Mouse (Mus musculus) liver, embryonic 14.5 days (tissue): ENCODE data around the gene Areg.

Experiments
- CTCF ChIP-seq: IDR thresholded peaks from 2 replicates; pipeline ENCODE4 v1.5.1; 2016; ENCODE audit warnings: antibody characterized with exemption, low read depth, control low read depth
- EP300 ChIP-seq: IDR thresholded peaks from 2 replicates; pipeline ENCODE4 v1.6.1; 2016; ENCODE audit warnings: antibody characterized with exemption, low read depth

DNA sequence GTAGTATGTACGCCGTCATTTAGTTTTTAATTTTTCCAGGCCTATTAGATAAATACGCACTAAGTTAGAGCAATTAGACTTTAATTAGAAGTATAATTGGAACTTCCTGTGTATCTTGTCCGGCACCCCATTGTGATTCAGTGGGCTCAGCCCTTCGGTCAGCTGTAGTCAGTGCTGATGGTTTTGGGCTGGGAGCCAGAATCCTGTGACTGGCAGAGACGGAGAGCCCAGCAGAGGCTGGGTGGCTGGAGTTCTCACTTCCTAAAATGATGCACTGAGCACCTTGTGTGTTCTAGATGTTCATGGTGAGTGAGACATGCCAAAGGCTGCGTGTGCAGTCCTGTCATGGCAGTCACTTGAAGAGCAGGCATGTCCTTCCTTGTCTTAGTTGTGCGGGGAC lies 28.4 kb upstream of the Areg start:
- no peak for TF ChIP-seq CTCF
- no peak for TF ChIP-seq EP300
